Mouse (Mus musculus): ENCODE measurements around the gene AW549877.

The AW549877 gene

GRCm38 (mm10) chr15:3995448-3996266 is at the start of gene AW549877:
Gene AW549877, minus strand, starts transcription at chr15:3995744.
- peak; percentile 97 for DNase-seq (ENCODE audit: low spot score)

- DNase-seq (ENCODE audit: low spot score), result no peak
Measured at GRCm38 (mm10) chr15:4043032-4043471, 47.5 kb upstream of the AW549877 start.

DNA sequence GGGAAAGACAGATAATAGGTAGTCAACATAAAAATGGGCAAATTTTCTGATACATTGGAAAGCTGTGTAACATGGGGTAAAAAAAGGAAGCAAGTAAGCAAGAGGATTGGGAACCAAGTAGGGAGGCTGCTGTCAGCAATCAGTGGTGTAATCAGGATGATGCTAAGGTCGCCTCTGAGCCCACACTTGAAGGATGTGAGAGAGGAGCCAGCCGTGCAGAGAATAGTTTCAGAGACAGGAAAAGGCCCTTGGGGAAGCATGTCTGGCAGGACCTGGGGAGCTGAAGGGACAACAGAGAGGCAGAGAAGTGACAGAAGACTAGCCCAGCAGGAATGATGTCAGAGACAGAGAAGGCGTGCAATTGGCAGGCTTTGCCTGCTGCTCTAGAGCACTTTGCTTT is 46.9 kb upstream of the AW549877 start:
- no peak for DNase-seq (ENCODE audit: low spot score)

GRCm38 (mm10) chr15:4033168-4034004 is 37.8 kb upstream of the AW549877 start:
- no peak for DNase-seq (ENCODE audit: low spot score)

DNA sequence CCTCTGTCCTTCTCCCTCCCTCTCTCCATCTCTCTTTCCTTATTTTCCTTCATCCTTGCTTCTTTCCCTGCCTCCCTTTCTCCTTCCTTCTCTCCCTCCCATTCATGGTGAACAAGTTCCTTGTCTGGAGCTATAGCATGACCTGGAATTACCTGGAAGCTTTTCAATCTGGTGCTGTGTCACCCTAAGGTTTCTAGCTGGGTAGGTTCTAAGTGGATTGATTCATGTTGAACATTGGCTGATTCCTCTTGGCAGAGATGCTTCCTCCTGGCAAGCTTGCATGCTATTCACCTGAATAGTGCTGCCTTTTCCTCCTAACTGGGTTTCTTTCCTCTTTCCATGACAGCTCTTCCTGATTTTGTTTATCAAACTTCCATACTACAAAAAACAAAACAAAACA is 33.4 kb upstream of the AW549877 start:
- DNase-seq (ENCODE audit: low spot score), result no peak

GRCm38 (mm10) chr15:4028411-4028700 is 32.8 kb upstream of the AW549877 start:
- no peak for DNase-seq (ENCODE audit: low spot score)

GRCm38 (mm10) chr15:4027671-4028410 is 32.3 kb upstream of the AW549877 start:
- DNase-seq (ENCODE audit: low spot score), result no peak

- peak; percentile 80 for DNase-seq (ENCODE audit: low spot score)
Measured at GRCm38 (mm10) chr15:4026831-4027584, 31.5 kb upstream of the AW549877 start.

DNA sequence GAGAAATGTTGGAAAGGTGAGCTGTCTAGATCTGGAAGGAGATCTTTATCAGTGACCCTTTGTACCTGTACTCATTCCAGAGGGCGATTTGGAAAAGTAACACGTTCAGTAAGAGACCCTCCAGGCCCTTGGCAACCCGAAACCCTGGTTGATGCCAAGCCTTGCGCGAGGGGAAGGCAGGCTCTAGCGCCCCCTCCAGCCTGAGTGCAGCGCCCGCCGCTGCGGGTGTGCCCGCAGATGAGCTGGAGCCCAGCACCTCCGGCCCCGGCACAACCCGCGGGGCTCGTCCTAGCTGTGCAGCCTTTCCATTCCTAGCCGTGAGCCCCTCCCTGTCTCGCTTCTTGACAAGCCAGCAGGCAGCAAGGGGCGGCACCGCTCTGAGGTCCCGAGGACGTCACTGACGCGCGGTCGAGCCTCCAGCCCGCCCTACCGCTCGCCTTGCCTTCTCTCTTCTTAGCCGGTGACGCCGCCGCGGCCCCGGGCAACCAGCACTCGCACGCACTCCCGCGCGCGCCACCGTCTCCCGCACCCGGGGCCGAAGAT is 30.8 kb upstream of the AW549877 start, which contains the start of gene Oxct1:
TSS of gene Oxct1 (plus strand) at position 153 of the 543 bp plus-strand sequence.
- peak; percentile 51 for DNase-seq (ENCODE audit: low spot score)

GRCm38 (mm10) chr15:4025508-4025904 is 30.0 kb upstream of the AW549877 start:
- DNase-seq (ENCODE audit: low spot score), result no peak

GRCm38 (mm10) chr15:4024726-4025507 is 29.4 kb upstream of the AW549877 start:
- no peak for DNase-seq (ENCODE audit: low spot score)

DNA sequence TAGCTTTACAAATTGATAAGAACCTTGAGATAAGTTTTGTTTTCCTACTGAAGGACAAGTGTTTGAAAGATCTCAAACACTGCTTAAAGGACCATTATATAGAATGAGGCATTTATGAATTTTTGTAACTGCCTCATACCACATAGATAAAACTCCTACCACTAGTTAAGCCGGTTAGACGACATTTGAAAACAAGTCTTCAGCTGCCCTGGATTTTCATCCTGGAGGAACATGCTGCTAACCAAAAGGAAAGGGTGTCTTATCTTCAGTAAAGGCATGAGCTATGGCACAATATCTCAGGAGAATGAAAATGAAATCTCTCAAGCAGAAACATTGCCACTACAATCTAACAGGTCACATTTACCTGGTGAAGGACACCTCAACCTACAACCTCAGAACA is 28.2 kb upstream of the AW549877 start:
- no peak for DNase-seq (ENCODE audit: low spot score)

DNA sequence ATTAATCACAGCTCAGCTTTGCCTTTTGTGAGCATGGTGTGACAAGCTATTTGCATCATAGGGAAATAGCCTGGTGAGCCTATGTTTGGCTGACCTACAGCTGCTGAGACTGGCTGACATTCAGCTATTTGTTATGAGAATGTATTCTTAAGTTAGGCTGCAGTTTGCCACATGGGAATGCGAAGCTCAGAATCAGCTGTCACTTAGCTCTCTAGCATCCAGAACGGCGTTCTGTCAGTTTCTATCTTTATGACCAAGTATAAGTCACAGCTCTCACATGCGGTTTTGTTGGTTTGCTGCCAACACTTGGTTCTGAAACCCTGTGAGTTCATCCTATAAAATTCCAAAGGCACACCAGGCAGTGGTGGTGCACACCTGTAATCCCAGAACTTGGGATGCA is 25.2 kb upstream of the AW549877 start:
- DNase-seq (ENCODE audit: low spot score), result no peak

- no peak for DNase-seq (ENCODE audit: low spot score)
Measured at GRCm38 (mm10) chr15:4013873-4014272, 18.3 kb upstream of the AW549877 start.

GRCm38 (mm10) chr15:4000536-4000935 is 5.0 kb upstream of the AW549877 start:
- no peak for DNase-seq (ENCODE audit: low spot score)

GRCm38 (mm10) chr15:3999144-3999543 is 3.6 kb upstream of the AW549877 start:
- no peak for DNase-seq (ENCODE audit: low spot score)

DNA sequence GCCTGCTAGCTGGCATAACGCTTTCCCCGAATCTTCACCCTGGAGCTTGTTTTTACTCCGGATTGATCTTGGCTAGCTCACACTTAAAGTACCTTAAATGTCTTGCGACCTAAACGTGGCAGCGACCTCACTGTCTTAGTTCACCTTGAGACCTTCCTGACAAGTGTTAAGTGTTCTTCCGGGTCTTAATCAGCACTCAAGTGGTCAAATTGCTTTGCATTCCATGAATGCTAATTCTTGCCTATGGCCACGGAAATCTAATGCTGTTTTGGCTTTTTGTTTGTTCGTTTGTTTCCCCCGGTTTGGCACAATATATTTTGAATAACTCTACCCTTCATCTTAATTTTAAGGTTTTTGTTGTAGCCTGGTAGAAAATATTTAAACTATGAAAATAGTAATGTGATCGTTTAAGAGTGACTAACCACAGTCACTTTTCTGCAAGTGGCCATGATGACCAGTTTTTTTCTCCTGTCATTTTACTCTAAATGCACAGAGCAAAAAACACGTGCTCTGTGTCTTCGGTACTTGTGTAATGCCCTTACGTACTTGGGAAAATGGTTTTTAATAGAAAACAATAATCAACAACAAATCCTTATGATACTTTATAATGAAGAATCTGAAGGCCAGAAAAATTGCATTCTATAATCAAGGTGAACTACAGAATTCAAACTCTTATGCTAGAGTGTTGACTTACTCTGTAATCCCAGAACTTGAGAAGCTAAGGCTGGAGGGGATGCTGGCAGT is 895 bp upstream of the AW549877 start:
- no peak for DNase-seq (ENCODE audit: low spot score)

- no peak for DNase-seq (ENCODE audit: low spot score)
Measured at GRCm38 (mm10) chr15:3994852-3995447, 594 bp downstream of the AW549877 start.

DNA sequence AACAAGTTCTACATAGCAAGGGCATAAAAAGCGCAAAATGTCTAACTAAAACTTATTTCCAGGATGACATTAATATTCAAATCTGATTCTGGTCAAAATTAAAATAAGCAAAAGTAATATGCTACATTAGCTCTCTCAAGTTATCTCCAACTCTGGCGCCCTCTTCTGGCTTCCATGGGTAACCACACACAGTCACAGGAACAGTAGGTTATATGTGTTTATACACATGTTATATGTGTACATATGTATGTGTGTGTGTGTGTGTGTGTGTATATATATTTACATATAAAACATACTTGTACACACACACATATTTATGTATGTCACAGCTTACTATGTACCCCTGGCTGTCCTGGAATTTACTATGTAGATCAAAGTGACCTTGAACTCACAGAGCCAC is 7.6 kb downstream of the AW549877 start:
- DNase-seq (ENCODE audit: low spot score), result no peak

DNA sequence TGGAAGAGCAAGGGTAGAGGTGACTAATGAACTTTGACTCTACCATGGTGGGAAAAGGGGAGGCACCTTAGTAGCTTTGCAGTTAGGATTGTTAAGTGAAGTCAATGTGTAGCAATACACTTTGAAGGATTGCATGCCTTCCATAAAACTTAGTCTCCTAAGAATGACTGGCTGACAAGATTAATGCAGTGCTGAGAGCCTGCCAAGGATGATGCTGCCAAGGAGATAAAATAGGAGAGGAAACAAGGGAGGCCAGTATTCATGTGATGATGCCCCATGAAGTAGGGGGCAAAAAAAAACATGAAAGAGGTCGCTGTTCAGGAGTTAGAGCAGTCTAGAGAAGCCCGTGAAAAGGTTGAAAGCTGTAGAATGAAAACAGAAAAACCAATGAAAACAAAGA is 10.7 kb downstream of the AW549877 start:
- no peak for DNase-seq (ENCODE audit: low spot score)
